Mouse (Mus musculus): Measurements from ENCODE around the gene Bnip2.
"Not testable (repeated sequence)": the region's sequence is repeated elsewhere in the genome, so short reads cannot be mapped to it uniquely, and the experiment has no call there.

The Bnip2 gene

DNA sequence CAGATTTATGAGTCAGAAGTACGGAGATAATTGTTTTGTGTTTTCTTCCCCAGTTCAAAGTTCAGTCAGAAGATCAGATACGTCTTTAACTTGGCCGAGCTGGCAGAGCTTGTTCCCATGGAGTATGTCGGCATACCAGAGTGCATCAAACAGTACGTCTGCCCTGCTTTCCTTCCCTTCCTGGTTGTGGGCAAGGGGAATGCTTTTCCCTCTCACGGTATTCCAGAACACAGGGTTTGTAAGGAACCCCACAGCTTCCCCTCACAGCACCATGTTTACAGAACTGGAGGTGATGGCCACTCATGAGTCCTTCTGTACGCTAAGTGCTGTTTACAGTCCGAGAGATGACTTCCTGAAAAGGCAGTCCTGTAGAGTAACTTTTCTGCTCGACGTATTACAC is 14.2 kb downstream of the Bnip2 start:
- POLR2A ChIA-PET = interaction anchor here in 3 of 4 experiments (0.7 to 2.4 kb wide), 3 partner anchors 9 to 141 kb away, joined by 3 to 8 read pairs (median 4); partner anchors contain the start of gene Gtf2a2 (in 2 of the 3)

DNA sequence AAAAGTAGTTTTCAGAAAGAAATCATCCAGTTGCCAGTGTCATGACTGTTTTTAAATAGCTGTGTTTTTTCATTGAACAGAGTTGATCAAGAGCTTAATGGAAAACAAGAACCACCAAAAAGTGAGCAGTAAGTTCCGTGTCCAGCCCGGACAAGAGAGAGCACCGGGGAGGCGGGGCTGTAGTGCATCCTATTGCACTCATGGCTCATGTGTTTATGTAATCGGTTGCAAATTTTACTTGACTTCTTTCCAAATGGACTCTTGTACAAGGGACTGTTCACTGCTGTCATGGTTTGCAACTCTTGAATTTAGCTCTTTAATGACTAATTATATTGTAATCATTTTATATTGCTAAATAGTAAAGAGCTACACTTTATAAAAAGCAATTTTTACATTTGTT is 17.7 kb downstream of the Bnip2 start:
- POLR2A ChIA-PET = interaction anchor here in 2 of 4 experiments (0.5 to 1.3 kb wide), 4 partner anchors 68 to 565 kb away, joined by 3 read pairs; no protein-coding TSS in a partner anchor

More for the DNA sequence above, 14.2 kb downstream of the Bnip2 start:
- CTCF ChIA-PET = interaction anchor here in 1 of 4 experiments (0.5 kb wide), 1 partner anchor 914 kb away, joined by 3 read pairs; no protein-coding TSS in a partner anchor

DNA sequence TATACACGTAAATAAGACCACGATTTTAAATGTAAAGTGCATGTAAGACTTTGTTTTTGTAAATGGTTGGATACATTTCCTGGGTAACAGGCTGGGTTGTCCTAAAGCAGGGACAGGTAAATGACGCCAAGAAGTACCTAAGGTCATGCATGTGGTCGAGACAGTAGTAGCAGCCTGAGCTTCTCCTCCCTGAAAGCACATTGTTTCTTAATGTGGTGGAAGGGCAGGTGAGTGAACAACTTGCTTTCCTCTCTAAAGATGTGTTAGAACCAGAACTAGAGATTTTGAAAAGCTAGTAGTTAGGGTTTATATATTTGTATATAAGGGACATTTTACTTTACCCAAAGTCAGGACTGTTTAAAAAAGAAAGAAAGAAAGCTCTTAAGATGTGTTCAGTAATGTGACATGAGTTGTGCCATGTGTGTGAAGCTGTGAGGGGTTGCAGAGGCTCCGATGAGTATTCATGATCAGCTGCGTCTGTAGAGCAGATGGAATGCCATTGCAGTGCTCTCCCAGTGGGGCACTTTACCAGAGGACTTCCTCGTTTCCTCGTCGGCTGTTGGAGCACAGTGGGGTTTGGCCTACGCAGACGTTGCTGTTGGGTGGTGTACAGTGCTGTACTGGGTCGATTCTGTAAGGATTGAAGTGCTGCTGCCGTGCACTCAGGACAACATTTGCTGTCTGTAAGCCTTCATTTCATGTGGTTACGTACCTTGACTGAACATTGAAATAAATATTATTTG is 18.4 kb downstream of the Bnip2 start:
- ChIA-PET POLR2A (interaction anchor here in 1 of 4 experiments (0.6 to 1.3 kb wide), 2 partner anchors 10 to 128 kb away, joined by 3 to 4 read pairs; no protein-coding TSS in a partner anchor), CTCF (interaction anchor here in 2 of 4 experiments (0.6 to 1.4 kb wide), 3 partner anchors 8 to 1091 kb away, joined by 3 to 6 read pairs (median 3); no protein-coding TSS in a partner anchor)

More for the DNA sequence above, 17.7 kb downstream of the Bnip2 start:
- CTCF ChIA-PET = no interaction called here

DNA sequence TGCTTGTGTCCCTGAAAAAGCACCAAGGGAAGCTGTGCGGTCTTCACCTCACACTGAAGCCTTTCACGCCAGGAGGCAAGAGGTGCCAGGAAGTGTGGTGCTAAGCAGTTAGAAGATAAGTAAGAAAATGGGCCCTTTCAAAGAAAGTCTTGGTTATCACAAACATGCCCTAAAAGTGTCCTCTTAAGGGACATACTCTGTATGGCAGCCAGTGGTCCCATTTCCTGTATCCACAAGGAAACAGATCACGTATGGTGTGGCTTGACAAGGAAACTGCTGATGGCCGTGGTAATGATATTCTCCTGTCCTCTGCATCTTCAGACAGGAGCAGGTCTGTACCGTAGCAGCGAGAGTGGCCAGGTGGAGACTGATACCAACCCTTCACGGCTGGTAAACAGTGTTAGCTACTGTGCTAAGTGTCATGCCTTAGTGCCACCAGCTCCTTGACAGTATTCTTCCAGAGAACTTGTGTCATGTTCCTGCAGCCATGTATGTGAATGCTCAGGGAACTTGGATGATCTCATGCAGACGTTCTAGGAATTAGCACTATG is 20.6 kb downstream of the Bnip2 start:
- ChIA-PET POLR2A (interaction anchor here in 2 of 4 experiments (0.6 to 1.9 kb wide), 4 partner anchors 9 to 131 kb away, joined by 3 to 5 read pairs (median 4); partner anchors contain the start of gene Bnip2 (in 1 of the 2)), CTCF (interaction anchor here in 1 of 4 experiments (0.6 kb wide), 1 partner anchor 132 kb away, joined by 6 read pairs; no protein-coding TSS in a partner anchor)

DNA sequence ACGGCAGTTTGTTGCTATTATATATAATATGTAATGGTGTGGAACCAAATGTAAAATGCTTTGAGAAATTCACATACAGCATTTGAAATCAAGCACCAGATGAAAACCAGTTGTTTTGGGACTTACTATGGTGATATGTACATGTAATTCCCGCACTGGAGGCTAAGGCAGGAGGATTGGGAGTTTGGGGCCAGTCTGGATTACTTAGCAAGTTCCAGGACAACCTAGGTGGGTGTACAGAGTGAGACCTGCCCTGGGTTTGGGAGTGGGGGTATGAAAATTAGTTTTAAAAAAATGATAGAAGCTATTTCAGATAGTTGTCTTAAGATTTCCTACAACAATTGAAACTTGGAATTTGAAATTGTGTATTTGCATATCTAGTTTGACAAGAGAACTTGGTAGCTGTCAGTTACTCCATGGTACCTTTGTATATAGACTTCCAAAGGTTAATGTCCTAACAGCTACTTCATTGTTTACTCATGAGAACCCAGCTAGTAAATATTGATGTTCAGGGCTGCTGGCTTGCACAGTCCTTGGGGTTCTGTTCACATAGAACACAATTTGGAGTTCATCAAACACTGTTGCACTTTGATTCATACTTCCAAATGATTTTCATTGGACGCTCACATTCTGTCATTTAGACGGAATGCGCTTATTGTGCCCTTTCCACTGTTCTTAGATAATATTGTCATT is 21.7 kb downstream of the Bnip2 start:
- CTCF ChIA-PET = interaction anchor here in 2 of 4 experiments (0.6 to 0.8 kb wide), 3 partner anchors 11 to 855 kb away, joined by 3 to 7 read pairs (median 6); no protein-coding TSS in a partner anchor
- POLR2A ChIA-PET = interaction anchor here in 2 of 4 experiments (1.2 to 1.9 kb wide), 3 partner anchors 15 to 70 kb away, joined by 3 to 5 read pairs (median 4); partner anchors contain the start of gene Bnip2 (in 1 of the 2)

DNA sequence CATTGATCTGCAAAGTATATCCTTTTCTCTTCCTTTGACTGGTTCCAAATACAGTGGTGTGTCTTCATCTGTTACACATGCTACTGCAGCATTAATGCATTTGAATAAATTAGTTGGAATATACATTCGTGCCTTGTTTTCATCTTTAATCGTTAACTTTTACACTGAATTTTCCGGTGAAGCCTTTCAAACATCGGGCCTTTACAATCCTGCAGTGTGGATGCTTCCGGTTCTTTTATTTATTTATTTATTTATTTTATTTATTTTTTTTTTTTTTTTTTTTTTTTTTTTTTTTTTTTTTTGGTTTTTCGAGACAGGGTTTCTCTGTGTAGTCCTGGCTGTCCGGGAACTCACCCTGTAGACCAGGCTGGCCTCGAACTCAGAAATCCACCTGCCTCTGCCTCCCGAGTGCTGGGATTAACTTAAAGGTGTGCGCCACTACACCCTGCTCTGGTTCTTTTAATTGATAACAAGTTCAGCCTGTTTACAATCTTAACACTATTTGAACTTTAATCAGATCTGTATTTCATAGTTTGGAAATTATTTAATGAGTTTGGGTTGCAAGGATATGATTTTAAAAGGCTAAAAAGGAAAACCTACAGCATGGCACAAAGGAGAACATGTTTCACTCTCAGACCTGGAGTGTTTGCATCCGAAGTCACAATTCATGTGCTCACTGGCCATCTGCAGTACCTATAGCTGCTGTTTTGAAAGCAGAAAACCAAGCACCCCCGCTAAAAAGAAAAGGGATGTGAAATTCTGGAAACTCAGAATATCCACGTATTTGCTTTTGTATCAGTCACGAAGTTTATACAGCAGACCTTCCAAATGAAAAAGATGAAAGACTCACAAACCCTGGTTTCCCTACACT is 22.5 kb downstream of the Bnip2 start:
- CTCF ChIA-PET = interaction anchor here in 1 of 4 experiments (1.2 kb wide), 1 partner anchor 72 kb away, joined by 3 read pairs; no protein-coding TSS in a partner anchor
- POLR2A ChIA-PET = interaction anchor here in 3 of 4 experiments (0.6 to 2.5 kb wide), 17 partner anchors 8 to 186 kb away, joined by 3 to 21 read pairs (median 4); partner anchors contain the start of gene Bnip2 (in 1 of the 3)

DNA sequence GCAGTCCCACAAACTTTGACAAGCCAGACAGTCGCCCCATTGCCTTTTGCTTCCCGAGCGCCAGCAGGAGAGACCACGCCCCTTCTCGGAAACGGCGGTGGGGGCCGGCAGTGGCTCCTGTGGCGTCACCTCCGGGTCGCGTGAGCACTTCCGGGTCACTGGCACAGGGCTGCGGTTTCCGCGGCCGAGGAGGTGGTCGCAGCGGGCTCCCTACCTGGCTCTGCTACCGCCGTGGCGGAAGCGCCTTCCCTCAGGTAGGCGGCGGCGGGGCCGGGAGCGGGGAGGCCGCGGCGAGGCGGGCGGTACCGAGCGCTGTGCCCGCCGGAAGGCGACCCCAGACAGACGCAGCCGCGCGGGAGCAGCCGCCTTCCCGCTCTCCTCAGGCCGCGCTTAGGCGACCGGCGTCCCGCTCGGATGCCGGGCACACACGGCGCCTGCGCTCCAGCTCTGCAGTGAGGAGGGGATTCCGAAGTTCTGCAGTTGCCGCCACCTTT is 23.2 kb downstream of the Bnip2 start, which contains the start of gene Gtf2a2:
Gene Gtf2a2, plus strand, starts transcription at position 143 of the 494 bp plus-strand sequence.
- ChIA-PET CTCF (interaction anchor here in 1 of 4 experiments (1.2 kb wide), 1 partner anchor 71 kb away, joined by 3 read pairs; no protein-coding TSS in a partner anchor), POLR2A (interaction anchor here (0.6 to 2.5 kb wide), 33 partner anchors 9 to 531 kb away, joined by 3 to 21 read pairs (median 4); partner anchors contain the start of gene Bnip2 (in 2 of the 4))

DNA sequence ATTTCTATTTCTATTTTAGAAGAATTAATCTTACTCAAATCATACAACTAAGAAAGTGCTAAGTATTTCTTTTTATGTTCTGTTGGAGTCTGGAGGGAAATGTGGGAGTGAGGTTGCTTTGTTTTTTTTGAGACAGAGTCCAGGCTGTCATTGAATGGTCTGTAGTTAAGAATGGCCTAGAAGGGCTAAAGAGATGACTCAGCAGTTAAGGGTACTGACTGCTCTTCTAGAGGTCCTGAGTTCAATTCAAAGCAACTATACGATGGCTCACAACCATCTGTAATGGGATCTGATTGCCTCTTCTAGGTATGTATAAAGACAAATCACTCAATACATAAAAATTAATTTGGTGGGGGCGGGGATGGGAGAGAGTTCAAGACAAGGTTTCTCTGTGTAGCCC is 26.4 kb downstream of the Bnip2 start:
- POLR2A ChIA-PET = interaction anchor here in 1 of 4 experiments (1.0 kb wide), 1 partner anchor 27 kb away, joined by 3 read pairs; no protein-coding TSS in a partner anchor
- CTCF ChIA-PET = interaction anchor here in 1 of 4 experiments (2.0 kb wide), 1 partner anchor 65 kb away, joined by 4 read pairs; no protein-coding TSS in a partner anchor

DNA sequence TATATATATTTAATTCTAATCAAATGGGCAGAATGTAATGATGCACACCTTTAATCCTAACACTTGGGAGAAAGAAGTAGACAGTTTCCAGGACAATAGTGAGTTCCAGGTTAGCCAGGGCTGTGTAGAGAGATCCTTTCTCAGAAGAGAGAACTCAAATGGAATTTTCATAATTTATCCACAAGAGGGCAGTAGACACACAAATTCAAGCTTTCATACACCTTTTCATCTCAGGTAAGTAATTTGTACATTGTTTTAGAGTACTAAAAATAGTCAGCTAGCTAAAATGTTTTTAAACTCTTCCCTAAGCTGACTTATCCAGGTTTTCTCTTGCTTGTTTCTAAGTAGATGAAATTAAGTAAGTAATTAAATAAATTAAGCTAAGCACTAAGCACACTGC is 29.6 kb downstream of the Bnip2 start:
- CTCF ChIA-PET = interaction anchor here in 3 of 4 experiments (0.5 to 1.7 kb wide), 21 partner anchors 10 to 385 kb away, joined by 3 to 14 read pairs (median 3); no protein-coding TSS in a partner anchor

DNA sequence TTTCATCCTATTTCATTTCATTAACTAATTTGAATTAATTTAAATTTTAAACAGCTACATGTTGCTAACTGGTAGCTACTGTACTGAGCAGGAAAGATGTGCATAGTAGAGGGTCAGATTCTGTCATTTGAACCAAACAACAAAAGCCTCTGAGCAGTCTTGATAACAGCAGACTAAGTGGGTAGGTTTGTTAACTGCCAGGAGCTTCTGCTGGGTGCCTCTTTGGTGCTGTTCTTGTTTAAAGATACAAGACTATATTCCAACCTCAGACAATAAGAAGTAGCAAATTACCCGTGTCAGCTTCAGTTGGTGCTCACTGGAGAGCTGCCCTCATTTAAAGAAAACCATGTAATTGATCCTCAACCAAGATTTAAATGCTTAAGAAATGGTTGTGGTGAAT is 32.3 kb downstream of the Bnip2 start:
- ChIA-PET CTCF (interaction anchor here in 1 of 4 experiments (1.1 kb wide), 1 partner anchor 381 kb away, joined by 3 read pairs; no protein-coding TSS in a partner anchor), POLR2A (interaction anchor here in 3 of 4 experiments (0.6 to 2.3 kb wide), 13 partner anchors 9 to 119 kb away, joined by 3 to 13 read pairs (median 4); partner anchors contain the start of genes Gtf2a2 (in 2 of the 3), Bnip2 (in 1 of the 3) and Gcnt3 (in 1 of the 3))

More for the DNA sequence above, 29.6 kb downstream of the Bnip2 start:
- POLR2A ChIA-PET = interaction anchor here (0.7 to 2.5 kb wide), 13 partner anchors 8 to 390 kb away, joined by 3 to 9 read pairs (median 4); partner anchors contain the start of gene Gcnt3 (in 1 of the 4)

DNA sequence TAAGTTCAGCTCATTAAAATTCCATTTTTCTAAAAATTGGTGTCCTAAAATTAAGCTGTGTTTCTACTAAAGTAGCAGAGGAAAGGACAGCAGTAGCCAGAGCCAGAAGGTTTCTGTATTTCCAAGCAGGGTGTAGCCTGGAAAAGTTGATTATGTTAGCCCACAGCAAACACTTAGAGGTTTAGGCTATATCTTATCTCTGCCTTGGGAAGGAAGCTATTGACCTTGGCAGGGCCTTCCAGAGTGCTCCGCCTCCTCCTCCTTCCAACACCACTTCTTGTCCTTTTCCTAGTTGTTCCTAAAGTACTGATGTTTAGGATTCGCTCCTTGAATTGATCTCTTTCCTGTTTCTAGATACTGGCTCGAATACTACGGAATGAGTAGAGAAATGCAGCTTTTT is 32.8 kb downstream of the Bnip2 start:
- CTCF ChIA-PET = interaction anchor here in 1 of 4 experiments (1.1 kb wide), 1 partner anchor 380 kb away, joined by 3 read pairs; no protein-coding TSS in a partner anchor
- POLR2A ChIA-PET = interaction anchor here in 3 of 4 experiments (1.0 to 2.3 kb wide), 10 partner anchors 9 to 65 kb away, joined by 3 to 13 read pairs (median 4); partner anchors contain the start of genes Gtf2a2 (in 2 of the 3), Bnip2 (in 1 of the 3) and Gcnt3 (in 1 of the 3)

DNA sequence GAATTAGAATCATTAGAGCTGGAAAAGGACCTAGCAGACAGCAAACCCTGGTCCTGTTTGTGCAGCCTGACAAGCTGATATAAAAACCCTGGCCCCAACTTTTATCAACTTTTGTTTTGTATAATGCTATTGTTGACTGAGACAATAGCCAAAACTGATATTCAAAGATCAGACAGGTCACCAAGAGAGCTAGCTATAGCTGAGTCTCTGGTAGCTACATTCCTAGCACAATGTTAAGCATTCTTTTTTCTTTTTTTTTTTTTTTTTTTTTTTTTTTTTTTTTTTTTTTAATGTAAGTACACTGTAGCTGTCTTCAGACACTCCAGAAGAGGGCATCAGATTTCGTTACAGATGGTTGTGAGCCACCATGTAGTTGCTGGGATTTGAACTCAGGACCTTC is 34.3 kb downstream of the Bnip2 start:
- POLR2A ChIA-PET = interaction anchor here in 3 of 4 experiments (0.6 to 1.1 kb wide), 7 partner anchors 10 to 1469 kb away, joined by 3 to 4 read pairs (median 3); partner anchors contain the start of gene Gtf2a2 (in 1 of the 3)
- CTCF ChIA-PET = not testable (repeated sequence)

DNA sequence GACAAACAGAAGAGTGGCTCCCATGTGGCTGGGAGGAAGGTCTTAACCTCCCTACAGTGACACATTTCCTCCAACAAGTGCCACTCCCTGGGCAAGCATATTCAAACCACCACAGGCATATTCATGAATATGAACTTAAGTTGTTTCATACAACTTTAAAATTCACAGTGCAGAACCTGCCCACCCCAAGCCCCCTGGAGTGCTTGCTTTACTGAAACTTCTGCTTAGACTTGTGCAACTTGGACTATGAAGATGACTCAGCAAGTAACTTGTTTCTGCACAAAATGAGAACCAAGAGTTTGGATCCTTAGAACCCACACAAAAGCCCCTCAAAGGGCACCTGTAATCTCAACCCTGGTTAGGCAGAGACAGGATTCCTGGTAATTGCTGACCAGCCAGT is 35.4 kb downstream of the Bnip2 start:
- ChIA-PET CTCF (interaction anchor here in 1 of 4 experiments (0.6 kb wide), 1 partner anchor 34 kb away, joined by 3 read pairs; no protein-coding TSS in a partner anchor), POLR2A (interaction anchor here in 2 of 4 experiments (1.5 to 3.1 kb wide), 3 partner anchors 9 to 12 kb away, joined by 4 to 11 read pairs (median 7); partner anchors contain the start of gene Gtf2a2 (in 1 of the 2))

DNA sequence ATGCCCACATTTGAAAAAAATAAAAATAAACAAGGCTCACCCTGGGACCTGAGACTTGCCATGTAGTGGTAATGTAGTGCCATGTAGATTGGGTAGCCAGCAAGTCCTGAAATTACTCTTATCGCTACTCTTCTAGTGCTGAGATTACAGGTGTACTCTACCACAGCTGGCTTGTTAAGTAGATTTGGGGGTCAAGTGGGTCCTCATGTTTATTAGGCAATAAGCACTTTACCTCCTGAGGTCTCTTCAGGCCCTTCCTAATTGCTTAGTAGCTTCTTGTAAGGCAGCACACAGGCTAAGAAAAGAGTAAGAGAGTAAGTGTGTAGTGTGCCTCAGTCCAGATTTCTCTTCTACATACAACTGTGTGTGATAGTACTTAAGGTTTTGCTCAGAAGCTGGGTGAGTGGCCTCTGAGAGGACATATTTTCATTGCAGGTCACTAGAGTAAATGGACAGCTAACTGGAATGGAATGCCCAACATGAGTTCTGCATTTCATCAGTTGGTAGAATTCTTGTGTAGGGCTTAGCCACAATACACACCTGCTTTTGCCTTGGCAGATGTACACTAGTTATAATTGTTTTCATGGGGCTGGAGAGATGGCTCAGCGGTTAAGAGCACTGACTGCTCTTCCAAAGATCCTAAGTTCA is 36.2 kb downstream of the Bnip2 start:
- CTCF ChIA-PET = no interaction called here

DNA sequence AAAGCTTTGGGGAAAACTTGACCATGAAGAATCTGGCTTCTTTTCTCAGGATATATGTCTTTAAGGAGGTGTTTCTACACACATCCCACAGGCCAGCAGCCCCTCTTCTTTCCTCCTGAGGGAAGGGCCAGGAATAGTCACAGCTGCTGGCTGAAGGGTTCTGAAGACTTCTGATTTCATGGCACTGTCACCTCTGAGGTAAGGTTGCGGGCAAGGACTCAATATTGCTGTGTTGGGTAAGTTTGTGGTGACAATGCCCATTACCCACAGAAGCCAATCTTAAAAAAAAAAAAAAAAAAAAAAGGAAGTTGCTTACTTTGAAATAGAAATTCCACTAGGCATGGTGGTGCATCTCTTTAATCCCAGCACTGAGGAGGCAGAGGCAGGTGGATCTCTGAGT is 42.9 kb downstream of the Bnip2 start:
- POLR2A ChIA-PET = interaction anchor here in 3 of 4 experiments (0.6 to 2.0 kb wide), 10 partner anchors 10 to 1197 kb away, joined by 3 to 9 read pairs (median 4); no protein-coding TSS in a partner anchor
- CTCF ChIA-PET = interaction anchor here in 3 of 4 experiments (0.5 to 1.7 kb wide), 3 partner anchors 13 to 140 kb away, joined by 3 to 5 read pairs (median 4); no protein-coding TSS in a partner anchor

More for the DNA sequence above, 36.2 kb downstream of the Bnip2 start:
- POLR2A ChIA-PET = interaction anchor here in 2 of 4 experiments (1.5 to 3.1 kb wide), 3 partner anchors 8 to 13 kb away, joined by 4 to 11 read pairs (median 7); partner anchors contain the start of gene Gtf2a2 (in 1 of the 2)
